Mouse (Mus musculus) MEL (cell line): ENCODE data around the gene Zmiz1. TPM values are rescaled to one million over a fixed set of nuclear protein-coding genes. Genes with fewer than 3 reads are reported as not detected.

Experiments used
- DNase-seq: peaks from one replicate; pipeline ENCODE4 v3.0.0; 2011; ENCODE audit warnings: low read depth, low spot score
- H3K27ac ChIP-seq: 2 replicates; pipeline ENCODE4 v1.5.1; 2012; ENCODE audit warnings: low read depth, mild to moderate bottlenecking, control low read depth, low read length, moderate library complexity; ENCODE audit not compliant: control insufficient read depth
- H3K27me3 ChIP-seq, 2 experiments: fragments of 150-350 bp in 1 of 2; sonication (generic) in 1 of 2; 2 replicates each; pipeline ENCODE4 v1.6.1; 2012; ENCODE audit warnings: low read length in 2 of 2, mild to moderate bottlenecking in 2 of 2, improper control_type of control experiment in 1 of 2, moderate library complexity in 1 of 2; ENCODE audit not compliant: insufficient read depth in 2 of 2, control insufficient read depth in 1 of 2
- H3K36me3 ChIP-seq, 2 experiments: 2 replicates each; pipeline ENCODE4 v1.6.1; 2012 to 2014; ENCODE audit warnings: low read length in 2 of 2, improper control_type of control experiment in 1 of 2, inconsistent platforms in 1 of 2, mild to moderate bottlenecking in 1 of 2; ENCODE audit not compliant: insufficient read depth in 2 of 2, control insufficient read depth in 1 of 2
- H3K4me1 ChIP-seq, 2 experiments: fragments of 150-350 bp in 1 of 2; sonication (generic) in 1 of 2; 2 replicates each; pipeline ENCODE4 v1.6.1; 2012; ENCODE audit warnings: low read length in 2 of 2, improper control_type of control experiment in 1 of 2, mild to moderate bottlenecking in 1 of 2; ENCODE audit not compliant: insufficient read depth in 2 of 2, control insufficient read depth in 1 of 2
- H3K4me3 ChIP-seq, 2 experiments: fragments of 150-350 bp in 1 of 2; sonication (generic) in 1 of 2; 2 replicates each; pipeline ENCODE4 v1.5.1; 2012; ENCODE audit warnings: low read depth in 2 of 2, low read length in 2 of 2, mild to moderate bottlenecking in 2 of 2, moderate library complexity in 2 of 2, control low read depth in 1 of 2, improper control_type of control experiment in 1 of 2; ENCODE audit not compliant: control insufficient read depth in 1 of 2, insufficient read depth in 1 of 2
- H3K79me2 ChIP-seq: 2 replicates; pipeline ENCODE4 v1.6.1; 2012; ENCODE audit warnings: mild to moderate bottlenecking, low read length, moderate library complexity; ENCODE audit not compliant: control insufficient read depth, poor library complexity, insufficient read depth
- H3K9ac ChIP-seq: 2 replicates; pipeline ENCODE4 v1.6.1; 2012; ENCODE audit warnings: low read depth, mild to moderate bottlenecking, control low read depth, low read length, moderate library complexity; ENCODE audit not compliant: control insufficient read depth, poor library complexity, severe bottlenecking
- H3K9me3 ChIP-seq: fragments of 150-350 bp; sonication (generic); replicated peaks from 2 replicates; pipeline ENCODE4 v1.6.1; 2012; ENCODE audit warnings: mild to moderate bottlenecking, low read length, improper control_type of control experiment, moderate library complexity; ENCODE audit not compliant: insufficient read depth
- CHD1 ChIP-seq: IDR thresholded peaks from 2 replicates; pipeline ENCODE4 v1.6.1; 2012; ENCODE audit warnings: low read depth, mild to moderate bottlenecking, inconsistent platforms, low read length, improper control_type of control experiment
- CHD2 ChIP-seq: IDR thresholded peaks from 2 replicates; pipeline ENCODE4 v1.6.1; 2011; ENCODE audit warnings: low read length, improper control_type of control experiment
- CTCF ChIP-seq, 3 experiments: IDR thresholded peaks in 2 of 3; conservative IDR thresholded peaks in 1 of 3; 2 replicates each; pipeline ENCODE4 v1.5.1; 2011 to 2012; ENCODE audit warnings: low read length in 3 of 3, low read depth in 2 of 3, mild to moderate bottlenecking in 2 of 3, improper control_type of control experiment in 1 of 3, inconsistent platforms in 1 of 3, mixed read lengths in 1 of 3, moderate library complexity in 1 of 3; ENCODE audit not compliant: control insufficient read depth in 1 of 3, insufficient read depth in 1 of 3, poor library complexity in 1 of 3, severe bottlenecking in 1 of 3
- E2F4 ChIP-seq: IDR thresholded peaks from 2 replicates; pipeline ENCODE4 v1.6.1; 2011; ENCODE audit warnings: low read depth, low read length, improper control_type of control experiment, borderline replicate concordance
- ELF1 ChIP-seq: IDR thresholded peaks from 2 replicates; pipeline ENCODE4 v1.6.1; 2014; ENCODE audit warnings: low read depth, mild to moderate bottlenecking, inconsistent platforms, low read length, improper control_type of control experiment, moderate library complexity
- HCFC1 ChIP-seq: IDR thresholded peaks from 2 replicates; pipeline ENCODE4 v1.6.1; 2012; ENCODE audit warnings: low read depth, mild to moderate bottlenecking, inconsistent platforms, low read length, improper control_type of control experiment, moderate library complexity
- KAT2A ChIP-seq: conservative IDR thresholded peaks from 2 replicates; pipeline ENCODE4 v1.6.1; 2012; ENCODE audit warnings: low read depth, low read length, improper control_type of control experiment, inconsistent platforms
- MYB ChIP-seq: IDR thresholded peaks from 2 replicates; pipeline ENCODE4 v1.6.1; 2011; ENCODE audit warnings: mild to moderate bottlenecking, low read depth, low read length, improper control_type of control experiment
- MYC ChIP-seq: IDR thresholded peaks from 2 replicates; pipeline ENCODE4 v1.6.1; 2011; ENCODE audit warnings: low read depth, mild to moderate bottlenecking, low read length, improper control_type of control experiment, moderate library complexity
- NELFE ChIP-seq: IDR thresholded peaks from 2 replicates; pipeline ENCODE4 v1.6.1; 2011; ENCODE audit warnings: low read depth, low read length, improper control_type of control experiment
- POLR2A ChIP-seq, 2 experiments: IDR thresholded peaks; 2 replicates each; pipeline ENCODE4 v1.6.1; 2011 to 2012; ENCODE audit warnings: low read length in 2 of 2, mild to moderate bottlenecking in 2 of 2, control low read depth in 1 of 2, improper control_type of control experiment in 1 of 2, low read depth in 1 of 2, moderate library complexity in 1 of 2; ENCODE audit not compliant: control insufficient read depth in 1 of 2, insufficient read depth in 1 of 2, poor library complexity in 1 of 2
- POLR2AphosphoS5 ChIP-seq: IDR thresholded peaks from 2 replicates; pipeline ENCODE4 v1.6.1; 2012; ENCODE audit warnings: low read depth, borderline replicate concordance, mild to moderate bottlenecking, inconsistent platforms, low read length, moderate library complexity, mixed read lengths
- RCOR1 ChIP-seq: IDR thresholded peaks from 2 replicates; pipeline ENCODE4 v1.6.1; 2012; ENCODE audit warnings: low read depth, mild to moderate bottlenecking, inconsistent platforms, low read length, improper control_type of control experiment
- SIN3A ChIP-seq: IDR thresholded peaks from 2 replicates; pipeline ENCODE4 v1.6.1; 2012; ENCODE audit warnings: low read length, improper control_type of control experiment, inconsistent platforms
- ZC3H11A ChIP-seq: IDR thresholded peaks from 2 replicates; pipeline ENCODE4 v1.6.1; 2012; ENCODE audit warnings: low read depth, mild to moderate bottlenecking, inconsistent platforms, low read length, improper control_type of control experiment
- ZKSCAN1 ChIP-seq: IDR thresholded peaks from 2 replicates; pipeline ENCODE4 v1.6.1; 2012; ENCODE audit warnings: low read depth, mild to moderate bottlenecking, inconsistent platforms, low read length, improper control_type of control experiment, moderate library complexity
- polyA plus RNA-seq, 2 experiments: library from polyadenylated mRNA; stranded (reverse) in 1 of 2; unstranded in 1 of 2; fragments of >175 nt in 1 of 2; fragments of >200 nt in 1 of 2; gene quantifications; 2 replicates each; pipeline versions ENCODE4 v1.2.1 to v1.2.4; 2012; ENCODE audit warnings: low replicate concordance in 2 of 2, low read depth in 1 of 2; ENCODE audit not compliant: insufficient read length in 2 of 2, insufficient read depth in 1 of 2, missing spikeins in 1 of 2
- total RNA-seq: library from RNA; depleted of rRNA; stranded (reverse); fragments of 300-350 nt; gene quantifications from 2 replicates; pipeline ENCODE4 v1.2.3, GENCODE M21; 2012

Gene Zmiz1
- total and polyA plus RNA-seq, 3 experiments = 2.7 to 19.9 TPM; not detected in 1

- Histone ChIP-seq H3K27ac (no peak overlapping the region), H3K4me1 (peaks cover 11 to 34% of the 10 kb centered on the region in 2 experiments; a peak in 3 of 4 replicates), H3K79me2 (peaks cover 15% of the 10 kb centered on the region), H3K36me3 (peaks cover 0 to 24% of the 10 kb centered on the region in 2 experiments; a peak in 2 of 4 replicates), H3K27me3 (no peaks in the 10 kb centered on the region), H3K9ac (no peak overlapping the region), H3K4me3 (no peak overlapping the region), H3K9me3 (no peaks in the 10 kb centered on the region)
- TF ChIP-seq CHD1 (no peak), ZKSCAN1 (no peak), ZC3H11A (no peak), POLR2AphosphoS5 (no peak), ELF1 (no peak), CHD2 (no peak), HCFC1 (no peak)
- DNase-seq = no peak
Observed at GRCm38 (mm10) chr14:25438255-25438654, 20.7 kb upstream of the Zmiz1 start.

DNA sequence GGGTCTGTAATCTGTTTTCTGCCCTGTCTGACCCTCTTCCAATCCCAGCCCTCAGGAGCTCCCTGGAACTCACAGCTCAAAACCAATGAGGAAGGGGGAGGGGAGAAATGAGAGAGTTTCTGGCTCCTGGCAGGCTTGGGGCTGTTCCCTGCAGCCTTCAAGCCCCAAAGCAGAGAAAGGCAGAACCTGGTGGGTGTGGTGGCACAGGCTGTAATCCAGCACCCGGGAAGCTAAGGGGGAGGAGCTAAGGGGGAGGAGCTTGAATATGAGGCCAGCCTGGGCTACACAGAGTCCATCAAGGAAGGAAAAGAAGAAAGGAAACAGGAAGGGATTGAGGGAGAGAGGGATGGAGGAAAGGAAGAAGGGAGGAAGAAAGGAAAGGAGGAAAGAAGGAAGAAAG lies 18.9 kb upstream of the Zmiz1 start:
- Histone ChIP-seq H3K79me2 (peaks cover 17% of the 10 kb centered on the region), H3K9ac (no peak overlapping the region), H3K27ac (no peak overlapping the region), H3K27me3 (no peaks in the 10 kb centered on the region), H3K9me3 (no peaks in the 10 kb centered on the region), H3K36me3 (peaks cover 0 to 26% of the 10 kb centered on the region in 2 experiments; a peak in 2 of 4 replicates), H3K4me1 (peaks cover 11 to 43% of the 10 kb centered on the region in 2 experiments; a peak in 3 of 4 replicates), H3K4me3 (no peak overlapping the region)
- TF ChIP-seq SIN3A (no peak), RCOR1 (no peak), KAT2A (no peak), ZC3H11A (no peak), MYC (no peak), MYB (no peak), CTCF (IDR thresholded peaks at IDR 0.05 in 2 of 3, conservative IDR thresholded peaks at IDR 0.05 in 1 of 3; ENCODE audit: control insufficient read depth in 1 of 3, insufficient read depth in 1 of 3, low read depth in 2 of 3, low read length in 3 of 3, poor library complexity in 1 of 3, severe bottlenecking in 1 of 3) (no peak), CHD1 (no peak), ZKSCAN1 (no peak), E2F4 (no peak), NELFE (no peak), POLR2A (IDR thresholded peaks at IDR 0.05; ENCODE audit: control insufficient read depth in 1 of 2, insufficient read depth in 1 of 2, low read depth in 1 of 2, low read length in 2 of 2, poor library complexity in 1 of 2) (no peak)
- peak; percentile 61 for DNase-seq
